Mouse (Mus musculus): ENCODE measurements at regions not wholly inside any gene's neighbourhood (a gene's known extent, or its start where the extent isn't known, plus 50 kb on each side); places are given as distances from the start of the nearest gene placed in this dataset.

- DNase-seq (ENCODE audit: low spot score in 2 of 2) = no peak
These were observed 186.6 kb downstream of the Ly86 start for GRCm38 (mm10) chr13:37531512-37532183.

GRCm38 (mm10) chr13:37532596-37533170 is 187.7 kb downstream of the Ly86 start:
- no peak for DNase-seq (ENCODE audit: low spot score in 2 of 2)

GRCm38 (mm10) chr13:37533851-37534250 is 188.8 kb downstream of the Ly86 start:
- no peak for DNase-seq (ENCODE audit: low spot score in 2 of 2)

GRCm38 (mm10) chr13:37537330-37537729 is 192.3 kb downstream of the Ly86 start:
- DNase-seq (ENCODE audit: low spot score in 2 of 2) = no peak

- no peak for DNase-seq (ENCODE audit: low spot score in 2 of 2)
These were observed 192.8 kb downstream of the Ly86 start for GRCm38 (mm10) chr13:37537793-37538192.

GRCm38 (mm10) chr13:37540980-37541531 is 196.0 kb downstream of the Ly86 start:
- no peak for DNase-seq (ENCODE audit: low spot score in 2 of 2)

GRCm38 (mm10) chr13:37541674-37542073 is 196.7 kb downstream of the Ly86 start:
- peak in 1 of 2 experiments; percentile 31 for DNase-seq (ENCODE audit: low spot score in 2 of 2)

GRCm38 (mm10) chr13:37542744-37543196 is 197.8 kb downstream of the Ly86 start:
- DNase-seq (ENCODE audit: low spot score in 2 of 2) = no peak

GRCm38 (mm10) chr13:37543788-37544187 is 198.8 kb downstream of the Ly86 start:
- DNase-seq (ENCODE audit: low spot score in 2 of 2) = no peak

GRCm38 (mm10) chr13:37544696-37545095 is 199.7 kb downstream of the Ly86 start:
- no peak for DNase-seq (ENCODE audit: low spot score in 2 of 2)

GRCm38 (mm10) chr13:37546556-37546955 is 201.5 kb downstream of the Ly86 start:
- DNase-seq (ENCODE audit: low spot score in 2 of 2) = no peak

- no peak for DNase-seq (ENCODE audit: low spot score in 2 of 2)
These were observed 205.6 kb downstream of the Ly86 start for GRCm38 (mm10) chr13:37550584-37550983.

GRCm38 (mm10) chr13:37553392-37553791 is 208.4 kb downstream of the Ly86 start:
- DNase-seq (ENCODE audit: low spot score in 2 of 2) = no peak

- DNase-seq (ENCODE audit: low spot score in 2 of 2) = no peak
These were observed 212.2 kb downstream of the Ly86 start for GRCm38 (mm10) chr13:37557183-37557582.

GRCm38 (mm10) chr13:37557766-37558165 is 212.8 kb downstream of the Ly86 start:
- no peak for DNase-seq (ENCODE audit: low spot score in 2 of 2)

GRCm38 (mm10) chr13:37559056-37559455 is 214.0 kb downstream of the Ly86 start:
- no peak for DNase-seq (ENCODE audit: low spot score in 2 of 2)

- DNase-seq (ENCODE audit: low spot score in 2 of 2) = no peak
These were observed 214.8 kb downstream of the Ly86 start for GRCm38 (mm10) chr13:37559706-37560313.

GRCm38 (mm10) chr13:37560387-37560786 is 215.4 kb downstream of the Ly86 start:
- no peak for DNase-seq (ENCODE audit: low spot score in 2 of 2)

GRCm38 (mm10) chr13:37560800-37561199 is 215.8 kb downstream of the Ly86 start:
- no peak for DNase-seq (ENCODE audit: low spot score in 2 of 2)

GRCm38 (mm10) chr13:37561437-37561836 is 216.4 kb downstream of the Ly86 start:
- no peak for DNase-seq (ENCODE audit: low spot score in 2 of 2)

- DNase-seq (ENCODE audit: low spot score in 2 of 2) = no peak
These were observed 216.1 kb upstream of the Rreb1 start for GRCm38 (mm10) chr13:37562141-37562540.

- peak; percentile 18 to 28 for DNase-seq (ENCODE audit: low spot score in 2 of 2)
These were observed 215.5 kb upstream of the Rreb1 start for GRCm38 (mm10) chr13:37562652-37563051.

- DNase-seq (ENCODE audit: low spot score in 2 of 2) = no peak
These were observed 209.1 kb upstream of the Rreb1 start for GRCm38 (mm10) chr13:37569051-37569450.
